Mouse (Mus musculus) forebrain, embryonic 13.5 days (tissue): ENCODE measurements around the gene Iqgap2. TPM values are rescaled to one million over a fixed set of nuclear protein-coding genes. Genes with fewer than 3 reads are reported as not detected.

Experiments used
- polyA plus RNA-seq: library from polyadenylated mRNA; unstranded; fragments of >200 nt; fragmentation: Nextera tagmentation; extraction: Ambion mirVana; gene quantifications from 2 replicates; pipeline ENCODE4 v1.2.1, GENCODE M21; 2015

Gene Iqgap2
- polyA plus RNA-seq, 1 experiment from 2014 or later = 9.1 TPM

Other genes with a start within 250 kb of the Iqgap2 start
- gene F2rl2, start 195.1 kb downstream of the Iqgap2 start, polyA plus RNA-seq = 0.52 and 0.58 TPM in 2 replicates
- 37.8 and 41.2 TPM in 2 replicates for gene Gm20075, start 189.5 kb upstream of the Iqgap2 start, polyA plus RNA-seq
- not detected in 2 replicates for gene Gm17190, start 190.1 kb upstream of the Iqgap2 start, polyA plus RNA-seq
- gene Sv2c, start 240.7 kb upstream of the Iqgap2 start, polyA plus RNA-seq = 1.2 and 1.9 TPM in 2 replicates